Mouse (Mus musculus) small intestine, adult 2 months (tissue): ENCODE results near the gene Tex35.

Experiments used
- CTCF ChIP-seq: fragments of 200-500 bp; IDR thresholded peaks from 2 replicates; pipeline ENCODE4 v1.5.1; 2012; ENCODE audit warnings: low read depth, mild to moderate bottlenecking, control low read depth, inconsistent platforms, low read length, moderate library complexity, mixed read lengths; ENCODE audit not compliant: insufficient replicate concordance, insufficient read length; ENCODE audit errors: extremely low read depth
- POLR2A ChIP-seq: fragments of 200-500 bp; IDR thresholded peaks from 2 replicates; pipeline ENCODE4 v1.6.1; 2012; ENCODE audit warnings: low read depth, mild to moderate bottlenecking, control low read depth, inconsistent platforms, low read length, moderate library complexity

- TF ChIP-seq CTCF (no peak), POLR2A (no peak)
Observed at GRCm38 (mm10) chr1:157068316-157068715, 40.2 kb downstream of the Tex35 start.
